Mouse (Mus musculus) retina, postnatal 7 days (tissue): ENCODE measurements at regions not wholly inside any gene's neighbourhood (a gene's known extent, or its start where the extent isn't known, plus 50 kb on each side); places are given as distances from the start of the nearest gene placed in this dataset.

ENCODE experiments used
- DNase-seq: peaks from one replicate; pipeline ENCODE4 v3.0.0-alpha.2; 2012; ENCODE audit warnings: low read depth, low spot score

DNA sequence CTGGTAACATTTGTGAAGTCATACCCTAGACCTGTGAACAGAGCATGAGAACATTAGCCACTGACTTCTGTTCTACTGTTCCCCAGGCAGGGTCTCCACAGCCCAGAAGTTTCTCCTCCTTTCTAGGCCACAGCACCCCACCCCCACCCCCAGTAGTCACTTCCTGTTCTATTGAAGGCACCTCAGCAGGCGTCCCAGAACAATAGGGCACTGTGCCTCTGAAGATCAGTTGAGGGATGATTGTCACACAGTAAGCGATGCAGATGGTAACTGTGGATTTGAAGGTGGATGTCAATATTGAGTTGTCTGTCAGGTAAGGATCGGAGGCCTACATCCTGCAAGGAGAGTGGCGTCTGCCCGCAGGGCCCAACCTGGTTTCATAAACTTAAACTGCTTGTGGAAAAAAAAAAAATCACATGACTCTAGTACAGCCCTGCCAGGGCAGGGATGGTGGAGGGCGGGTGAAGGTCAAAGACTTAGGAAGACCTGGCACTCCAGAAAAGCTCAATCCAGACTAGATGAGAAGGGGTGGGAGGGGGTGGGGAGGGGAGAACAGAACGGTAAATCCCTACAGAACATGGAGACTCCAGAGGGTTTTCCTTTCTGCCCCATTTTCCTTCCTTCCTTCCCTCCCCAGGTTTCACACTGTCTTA, 103.1 kb upstream of the Rybp start:
- DNase-seq: no peak

DNA sequence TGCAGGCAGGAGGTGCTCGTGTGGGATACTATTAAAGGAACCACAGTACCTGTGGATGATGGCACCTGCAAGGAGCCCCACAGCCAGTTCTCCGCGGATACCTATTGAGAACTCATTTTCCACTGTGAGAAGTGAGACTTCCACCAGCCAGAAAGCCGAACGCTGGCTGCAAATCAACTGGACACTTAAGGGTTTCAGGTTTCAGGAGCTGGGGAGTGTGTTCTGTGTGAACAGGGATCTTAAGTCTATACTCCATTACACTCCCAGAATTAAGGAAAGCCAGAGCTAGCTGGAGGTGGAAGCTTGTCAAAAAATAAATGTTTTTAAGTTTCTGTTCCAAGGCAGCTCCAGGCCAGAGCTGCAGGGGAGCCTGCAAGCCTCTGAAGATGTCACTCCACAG, 99.8 kb upstream of the Rybp start:
- DNase-seq: no peak

DNA sequence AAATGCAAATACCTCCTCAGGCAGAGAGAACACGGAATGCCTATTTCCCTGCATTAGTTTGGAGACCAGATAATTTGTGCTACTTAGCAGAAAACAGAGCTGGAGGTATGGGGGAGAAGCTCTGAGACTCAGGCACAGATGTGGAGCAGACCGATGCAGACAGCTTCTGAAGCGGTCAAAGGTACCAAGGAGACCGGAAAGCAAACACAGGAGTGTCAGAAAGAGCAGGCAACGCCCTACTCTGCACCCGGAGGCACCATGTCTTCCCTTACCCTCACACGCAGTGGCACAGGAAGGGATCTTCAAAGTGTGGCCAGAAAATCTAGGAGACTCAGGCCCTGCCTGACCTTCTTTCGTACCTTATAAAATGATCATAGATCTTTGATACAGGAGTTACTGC, 98.4 kb upstream of the Rybp start:
- no peak for DNase-seq

DNA sequence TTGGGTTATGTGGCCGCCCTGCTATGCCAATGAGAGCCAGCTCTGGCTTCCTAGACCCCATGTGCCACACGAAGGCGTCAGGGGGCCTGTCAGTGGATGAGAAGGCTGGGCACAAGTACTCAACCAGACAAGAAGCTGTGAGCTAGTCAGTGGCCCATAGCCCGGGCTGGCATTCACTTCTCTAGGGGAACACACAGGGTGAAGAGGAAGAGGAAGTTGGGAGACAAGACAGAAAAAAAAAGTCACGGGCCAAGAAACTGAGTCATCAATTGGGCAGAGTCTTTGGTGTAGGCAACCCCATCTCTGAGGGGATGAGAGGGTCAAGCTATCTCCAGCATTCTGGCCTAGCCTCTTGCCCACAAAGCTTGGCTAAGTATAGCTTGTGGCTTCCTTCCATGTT, 93.8 kb upstream of the Rybp start:
- no peak for DNase-seq

DNA sequence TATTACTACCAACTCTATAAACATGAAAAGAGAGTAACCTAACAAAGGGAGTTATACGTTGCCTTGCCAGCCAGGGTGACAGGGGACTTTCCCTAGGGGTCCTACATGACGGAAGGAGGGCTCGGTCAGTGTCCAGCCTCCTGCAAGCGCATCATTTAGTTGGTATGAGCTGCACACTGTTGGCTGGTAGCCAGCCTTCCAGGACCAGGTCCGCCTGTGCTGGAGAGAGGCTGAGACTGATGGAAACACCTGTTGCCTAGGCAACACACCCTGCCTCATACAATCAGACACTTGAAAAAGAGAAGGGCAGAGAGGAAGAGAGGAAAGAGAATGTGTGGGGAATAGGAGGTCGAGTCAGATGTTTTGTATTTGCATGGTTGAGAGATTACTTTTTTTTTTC, 93.3 kb upstream of the Rybp start:
- no peak for DNase-seq

DNA sequence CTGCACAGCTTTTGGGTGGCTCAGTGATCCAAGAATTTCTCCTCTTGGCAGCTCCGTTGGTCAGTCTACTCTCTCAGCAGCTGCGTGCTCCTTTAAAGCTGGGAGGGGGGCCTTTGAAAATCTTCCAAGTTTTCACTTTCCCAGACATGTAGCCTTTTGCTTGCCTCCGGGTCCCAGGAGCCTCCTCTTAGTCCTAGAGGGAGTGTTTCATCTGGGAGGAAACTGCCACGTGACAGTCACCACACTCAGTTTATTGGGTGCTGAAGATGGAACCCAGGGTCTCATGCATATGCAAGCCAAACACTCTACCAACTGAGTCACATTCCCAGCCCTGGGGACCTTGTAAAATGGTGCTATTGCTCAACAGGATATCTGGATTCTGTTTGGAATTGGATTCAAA, 92.5 kb upstream of the Rybp start:
- DNase-seq: no peak

DNA sequence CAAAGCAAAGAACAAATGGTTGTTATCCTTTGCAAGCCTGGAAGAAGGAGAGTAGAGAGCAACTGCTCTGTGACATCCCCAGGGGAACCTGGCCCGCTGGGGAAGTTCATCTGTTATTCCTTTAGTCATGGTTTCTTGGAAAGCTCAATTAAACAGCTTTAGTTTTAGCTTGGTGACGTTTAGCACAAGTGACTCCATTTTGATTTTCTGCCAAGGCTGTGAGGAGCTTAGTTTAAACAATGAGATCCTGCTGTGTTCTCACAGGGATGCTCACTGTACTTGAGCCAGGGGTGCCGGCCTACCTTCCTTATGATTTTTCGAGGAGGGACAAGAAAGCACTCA, 91.2 kb upstream of the Rybp start:
- no peak for DNase-seq

DNA sequence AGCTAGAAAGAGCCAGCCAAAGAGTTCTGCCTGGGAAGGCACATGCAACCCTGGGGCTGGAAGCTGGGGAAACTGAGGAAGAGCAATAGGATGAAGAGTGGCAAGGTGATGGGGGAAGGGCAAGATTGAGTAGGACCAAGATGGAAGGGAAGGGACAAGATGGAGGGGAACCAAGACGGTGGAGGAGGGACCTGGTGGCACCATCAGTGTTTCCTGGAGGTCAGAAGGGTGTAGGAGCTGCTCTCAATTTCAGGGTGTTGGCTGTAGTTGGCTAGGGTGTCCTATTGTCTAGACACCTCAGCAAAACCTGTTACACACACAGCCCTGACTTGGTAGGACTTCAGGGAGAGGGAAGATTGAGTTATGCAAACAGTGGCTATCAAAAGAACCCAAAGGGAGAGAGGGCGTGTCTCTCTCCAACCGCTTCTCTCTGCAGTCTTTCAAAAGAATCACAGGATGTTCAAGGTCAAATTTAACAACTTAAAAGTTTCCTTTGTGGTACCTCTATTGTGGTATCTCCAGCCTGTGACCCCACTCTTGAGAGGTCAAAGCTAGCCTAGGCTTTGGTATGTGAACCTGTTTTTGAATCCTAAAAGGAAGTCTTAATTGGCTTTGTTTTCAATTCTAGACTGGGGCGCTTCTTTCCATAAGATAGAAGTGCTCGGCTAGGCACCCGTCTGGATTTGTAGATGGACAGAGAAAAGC, 90.7 kb upstream of the Rybp start:
- no peak for DNase-seq

DNA sequence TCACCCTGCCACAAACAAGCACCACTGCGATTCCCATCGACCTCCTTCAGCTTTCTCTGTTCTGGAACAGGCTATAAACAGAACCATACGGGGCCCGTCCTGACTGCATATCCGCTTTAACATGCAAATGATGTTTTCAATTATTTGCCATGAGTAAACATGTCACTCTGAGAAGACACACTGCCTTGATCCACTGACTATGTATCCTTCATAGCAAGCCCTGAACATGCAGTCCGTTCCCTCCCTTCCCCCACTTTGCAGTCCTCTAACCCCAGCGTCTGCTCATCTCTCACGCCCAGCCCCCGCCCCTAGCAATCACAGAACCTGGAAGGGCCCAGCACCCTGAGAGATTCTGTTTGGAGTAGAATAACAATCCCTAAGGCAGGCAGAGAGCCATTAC, 89.4 kb upstream of the Rybp start:
- DNase-seq: no peak

DNA sequence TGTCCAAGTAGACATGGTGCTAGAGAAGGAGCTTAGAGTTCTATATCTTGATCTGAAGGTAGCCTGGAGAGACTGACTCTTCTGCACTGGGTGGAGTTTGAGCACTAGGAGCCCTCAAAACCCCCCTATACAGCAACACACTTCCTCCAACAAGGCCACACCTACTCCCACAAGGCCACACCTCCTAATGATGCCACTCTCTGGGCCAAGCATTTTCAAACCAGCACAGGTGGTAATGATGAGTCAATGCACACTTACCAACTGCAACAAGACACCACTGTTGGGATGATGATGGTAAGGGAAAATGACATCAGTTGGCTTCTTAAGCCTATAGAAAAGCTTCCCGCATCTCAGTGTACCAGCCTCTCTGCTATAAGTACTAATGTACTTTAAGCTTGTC, 83.5 kb upstream of the Rybp start:
- DNase-seq: no peak

DNA sequence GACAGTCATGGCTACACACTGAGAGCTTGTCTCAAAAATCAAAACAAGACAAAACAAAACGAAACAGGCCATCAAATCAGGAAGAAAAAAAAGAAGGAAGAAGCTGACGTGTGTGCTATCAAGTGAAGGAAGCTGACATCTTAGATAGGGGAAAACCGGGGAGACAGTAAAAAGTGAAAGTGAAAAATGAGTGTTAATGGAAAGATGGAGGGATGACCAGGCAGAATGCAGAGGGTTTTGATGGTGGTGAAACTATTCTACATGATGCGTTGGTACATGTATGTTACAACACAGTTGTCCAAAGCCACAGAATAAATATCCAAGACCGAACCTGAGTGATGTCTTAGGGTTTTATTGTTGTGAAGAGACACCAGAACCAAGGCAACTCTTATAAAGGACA, 83.1 kb upstream of the Rybp start:
- no peak for DNase-seq

DNA sequence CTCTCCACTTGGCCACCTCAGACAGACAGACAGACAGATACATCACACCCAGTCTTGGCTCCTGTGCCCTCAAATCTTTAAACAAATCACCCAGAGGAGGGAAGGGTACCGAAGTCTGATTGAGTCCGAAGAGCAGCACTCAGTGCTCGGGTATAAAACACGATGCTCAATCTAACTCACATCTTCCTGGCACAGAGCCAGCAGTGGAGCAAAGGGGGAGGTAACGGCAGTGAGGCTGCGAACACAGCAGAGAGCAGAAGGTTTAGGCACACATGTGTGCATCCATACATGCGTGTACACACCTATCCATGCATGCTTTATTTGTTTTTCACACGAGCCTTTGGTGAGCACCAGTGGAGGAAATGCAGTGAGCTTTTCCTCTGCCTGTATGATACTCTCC, 78.9 kb upstream of the Rybp start:
- no peak for DNase-seq

DNA sequence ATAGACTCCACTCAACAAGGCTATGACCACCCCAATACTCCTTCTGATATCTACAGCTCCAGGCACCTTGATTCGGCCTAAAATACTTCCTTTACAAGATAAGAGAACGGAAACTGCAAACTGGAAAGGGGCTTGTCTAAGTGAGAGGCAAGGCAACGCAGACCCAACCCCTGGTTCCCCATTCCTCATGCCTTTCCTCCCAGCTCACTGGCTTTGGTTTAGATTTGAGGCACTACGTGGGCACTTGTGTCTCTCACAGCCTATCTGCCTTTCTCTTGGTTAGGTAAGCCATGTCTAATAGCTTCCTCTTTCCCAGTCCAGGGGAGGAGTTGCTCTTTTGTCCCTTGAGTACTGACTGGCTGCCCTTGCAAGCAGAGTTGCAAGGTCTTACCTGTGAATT, 78.5 kb upstream of the Rybp start:
- no peak for DNase-seq

DNA sequence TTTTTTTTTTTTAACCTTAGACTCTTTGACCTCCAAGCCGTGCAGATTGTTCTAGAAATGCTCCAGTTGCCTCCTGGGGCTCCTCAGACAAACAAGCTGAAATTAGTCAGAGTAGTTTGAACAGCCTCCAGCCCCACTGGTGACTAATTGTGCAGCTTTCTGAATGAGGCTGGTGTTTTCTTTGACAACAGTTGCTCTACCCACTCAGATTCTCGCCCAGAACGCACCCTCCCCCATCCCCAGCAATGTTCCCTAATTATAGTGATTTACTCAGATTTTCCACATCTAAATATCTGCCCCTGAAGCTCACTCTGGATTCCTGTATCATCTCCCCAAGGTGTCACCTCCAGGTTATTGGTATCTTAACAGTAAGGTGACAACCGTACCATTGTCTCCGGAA, 76.4 kb upstream of the Rybp start:
- no peak for DNase-seq

DNA sequence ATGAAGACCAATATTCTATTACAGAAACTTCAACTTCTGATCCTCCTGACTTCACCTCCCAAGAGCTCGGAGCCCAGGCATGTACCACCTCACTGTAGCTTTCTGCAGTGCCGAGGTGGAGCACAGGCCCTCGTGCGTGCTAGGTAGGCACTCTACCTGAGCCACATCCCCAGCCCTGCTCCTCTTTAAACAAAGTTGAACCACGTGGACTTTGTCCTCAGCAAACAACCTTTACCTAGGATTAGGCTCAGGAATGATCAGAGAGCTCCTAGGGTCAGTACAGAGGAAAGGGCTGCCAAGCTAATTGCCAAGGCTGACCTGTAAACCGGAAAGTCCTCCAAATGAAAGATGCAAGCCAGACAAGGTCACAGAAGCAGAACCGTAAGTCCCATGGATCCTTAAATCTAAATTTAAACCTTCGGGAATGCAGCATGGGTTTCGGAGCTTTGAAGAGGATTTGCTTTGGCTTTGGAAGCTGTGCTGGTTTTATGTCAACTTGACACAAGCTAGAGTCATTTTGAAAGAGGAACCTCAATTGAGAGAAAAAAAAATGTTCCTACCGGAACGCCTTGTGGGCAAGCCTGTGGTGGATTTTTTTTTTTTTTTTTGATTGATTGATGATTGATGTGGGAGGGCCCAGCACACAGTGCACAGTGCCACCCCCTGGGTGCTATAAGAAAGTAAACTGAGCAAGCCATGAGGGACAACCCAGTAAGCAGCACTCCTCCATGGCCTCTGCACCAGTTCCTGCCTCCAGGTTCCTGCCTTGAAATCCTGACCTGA, 69.5 kb upstream of the Rybp start:
- no peak for DNase-seq

DNA sequence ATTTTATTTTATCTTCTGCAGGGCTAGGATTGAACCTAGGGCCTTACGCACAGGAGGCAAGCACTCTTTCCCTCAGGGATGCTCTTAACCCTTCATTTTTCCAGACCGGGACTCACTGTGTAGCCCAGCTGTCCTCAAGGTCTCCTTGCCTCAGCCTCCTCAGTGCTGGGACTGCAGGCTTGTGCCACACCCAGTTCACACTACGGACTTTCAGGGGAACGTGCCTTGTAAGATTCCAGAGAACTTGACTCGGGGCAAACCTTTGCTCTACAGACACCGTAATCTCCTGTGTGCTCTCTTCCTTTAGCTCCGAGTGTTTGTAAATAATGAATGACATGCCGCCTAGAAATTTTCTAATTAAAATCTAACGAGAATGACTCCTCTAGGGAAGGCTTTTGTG, 68.6 kb upstream of the Rybp start:
- no peak for DNase-seq

DNA sequence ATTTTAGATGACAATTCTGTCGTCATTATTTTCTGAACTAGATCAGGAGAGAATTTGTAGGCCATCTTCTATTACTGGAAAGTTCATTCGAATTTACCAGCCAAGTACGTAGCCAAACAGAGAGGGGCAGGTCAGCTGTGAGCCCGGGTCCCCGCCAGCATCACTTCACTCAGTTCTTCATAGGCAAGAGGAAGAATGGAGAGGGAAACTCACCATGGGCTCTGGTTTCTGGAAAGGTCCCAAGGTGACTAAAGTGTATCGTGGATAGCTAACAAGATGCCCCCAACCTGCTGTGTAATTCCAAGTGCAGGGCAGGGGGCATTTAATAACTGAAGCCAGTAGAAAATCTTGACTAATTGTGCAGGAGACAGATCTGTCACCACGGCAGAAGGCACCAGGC, 60.2 kb upstream of the Rybp start:
- DNase-seq: no peak

DNA sequence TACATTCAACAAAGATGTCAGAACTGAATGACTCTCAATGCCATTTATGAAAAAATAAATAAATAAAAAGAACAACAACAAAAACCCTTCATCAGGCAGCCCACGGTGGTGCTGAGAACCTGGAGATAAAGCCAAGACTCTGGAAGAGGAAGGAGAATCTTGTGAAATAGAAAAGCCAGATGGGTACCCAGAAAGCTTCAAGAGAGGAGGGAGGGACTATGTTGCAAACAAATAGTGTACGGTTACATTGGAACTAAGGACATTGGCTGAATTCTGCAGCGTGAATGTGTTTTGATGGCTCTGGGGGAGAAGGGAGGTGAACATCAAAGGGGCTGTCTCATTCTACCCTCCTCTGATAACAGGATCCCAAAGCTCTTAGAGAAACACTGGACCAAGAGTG, 57.8 kb upstream of the Rybp start:
- DNase-seq: no peak

DNA sequence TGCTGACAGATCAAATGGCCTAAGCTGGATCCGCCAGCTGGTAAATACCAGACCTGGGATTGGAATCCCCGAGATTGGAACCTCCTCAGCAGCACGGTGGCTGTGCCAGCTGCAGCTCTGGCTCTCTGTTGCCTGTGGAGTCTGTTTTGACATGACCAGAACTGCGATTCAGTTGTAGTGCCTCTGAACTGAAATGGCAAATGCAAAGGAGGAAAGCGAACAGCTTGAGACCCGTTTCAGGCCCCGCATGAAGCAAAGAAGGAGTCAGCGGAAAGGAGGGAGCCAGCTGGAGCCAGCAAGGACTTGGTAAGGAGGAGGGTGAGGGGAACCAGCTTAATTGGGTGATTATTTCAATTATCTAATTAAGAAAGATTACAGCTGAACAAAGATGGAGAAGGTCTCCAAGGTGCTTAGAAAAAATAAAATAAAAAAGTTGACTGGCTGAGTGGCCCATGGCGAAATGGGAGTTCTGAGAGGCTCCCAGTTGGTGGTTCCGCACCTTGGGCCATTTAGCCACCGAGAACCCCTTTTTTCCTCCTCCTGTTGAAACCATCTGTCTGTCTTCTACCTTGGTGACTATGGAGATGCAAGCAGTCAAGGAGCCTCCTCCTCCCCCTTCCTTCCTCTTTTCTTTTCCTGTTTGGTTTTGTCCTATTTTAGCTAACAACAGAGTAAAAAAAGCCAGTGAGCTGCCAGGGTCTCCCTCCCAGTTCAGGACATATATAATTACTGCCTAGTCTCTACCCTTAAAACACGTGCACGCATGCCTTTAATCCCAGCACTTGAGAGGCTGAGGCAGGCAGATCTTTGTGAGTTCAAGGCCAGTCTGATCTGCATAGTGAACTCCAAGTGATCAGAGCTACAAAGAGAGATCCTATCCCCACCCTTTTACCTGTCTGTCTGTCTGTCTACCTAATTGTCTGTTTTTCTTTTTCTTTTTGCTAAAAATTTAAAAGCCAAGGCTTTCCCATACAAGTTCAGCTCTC, 54.3 kb upstream of the Rybp start:
- DNase-seq: no peak

DNA sequence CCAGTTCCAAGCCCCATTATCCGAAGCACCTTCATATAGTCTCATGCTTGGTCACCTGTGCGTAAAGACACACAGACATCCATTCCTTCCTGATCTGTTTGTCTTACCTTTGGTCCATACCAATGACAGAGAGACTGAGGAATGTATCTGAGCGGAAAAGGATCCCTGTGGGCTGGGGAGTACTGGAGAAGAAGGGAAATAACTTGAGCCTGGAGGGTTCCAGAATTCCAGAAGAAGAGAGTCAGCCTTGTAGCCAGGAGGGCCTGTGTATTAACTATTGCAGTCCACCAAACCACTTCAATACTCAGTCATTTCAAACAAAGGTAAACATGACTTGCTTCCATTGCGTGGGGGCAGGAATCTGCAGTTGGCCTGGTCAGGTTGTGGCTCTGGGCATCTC, 51.0 kb upstream of the Rybp start:
- DNase-seq: no peak
